Mouse (Mus musculus) large intestine, adult 2 months (tissue): ENCODE data around the gene Sspn. TPM values are rescaled to one million over a fixed set of nuclear protein-coding genes. Genes with fewer than 3 reads are reported as not detected.

ENCODE experiments used
- DNase-seq: peaks from one replicate; pipeline ENCODE4 v3.0.0-alpha.2; 2012; ENCODE audit warnings: low read depth, low spot score
- WGBS: fragments of 180-500 bp; shearing (Covaris S2); methylation state at CpG from one replicate; pipeline ENCODE4 v1.1.7; 2018; 5-methylcytosine and 5-hydroxymethylcytosine counted together
- polyA plus RNA-seq: library from polyadenylated mRNA; depleted of rRNA; stranded (reverse); fragments of >200 nt; gene quantifications from 2 replicates; pipeline ENCODE4 v1.2.3, GENCODE M21; 2012

The Sspn gene
- polyA plus RNA-seq, 1 experiment: 3.6 TPM

DNA sequence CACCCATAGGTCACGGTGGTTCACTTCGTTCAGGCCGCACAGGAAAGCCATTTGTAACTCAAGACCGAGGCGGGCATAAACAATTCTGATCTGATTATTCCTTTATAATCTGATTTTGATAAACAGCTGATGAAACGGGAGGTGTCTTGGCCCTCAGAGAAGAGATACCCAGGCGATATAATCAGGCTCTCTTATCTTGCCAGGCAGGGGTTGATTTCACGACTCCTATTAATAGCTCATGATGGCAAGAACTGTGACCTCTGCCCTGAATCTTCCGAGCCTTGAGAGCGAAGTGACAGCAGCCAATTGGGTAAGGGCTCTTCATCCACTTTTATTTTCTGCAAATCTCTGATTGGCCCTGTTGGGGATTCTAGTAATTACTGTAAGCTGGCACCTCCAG lies 37.4 kb downstream of the Sspn start:
- WGBS: 43% methylated on average over 10 of the region's 10 CpGs
- no peak for DNase-seq

DNA sequence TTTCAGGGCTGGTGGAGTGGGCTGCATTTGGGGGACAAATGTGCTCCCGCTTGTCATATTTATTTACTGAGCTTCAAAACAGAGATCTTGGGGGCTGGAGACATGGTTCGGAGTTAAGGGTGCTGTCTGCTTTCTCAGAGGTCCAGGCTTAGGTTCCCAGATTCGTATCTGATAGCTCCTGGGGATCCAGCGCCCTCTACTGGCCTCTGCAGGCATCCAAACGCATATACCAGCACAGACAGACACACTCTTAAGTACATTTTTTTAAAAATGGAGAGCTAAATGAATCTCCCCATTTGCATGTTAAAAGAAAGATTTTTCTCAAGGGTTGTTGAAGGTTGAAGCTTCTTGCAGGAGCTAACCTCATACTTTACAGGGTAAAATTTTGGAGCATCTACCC lies 38.1 kb downstream of the Sspn start:
- no peak for DNase-seq
- WGBS: 82% methylated on average over 5 of the region's 5 CpGs

- no peak for DNase-seq
- WGBS: 89% methylated on average over 4 of the region's 4 CpGs
These were observed 40.7 kb downstream of the Sspn start for GRCm38 (mm10) chr6:145972107-145972506.

GRCm38 (mm10) chr6:145972836-145973235 lies 41.4 kb downstream of the Sspn start:
- DNase-seq: no peak
- 70% methylated on average over 6 of the region's 6 CpGs for WGBS

DNA sequence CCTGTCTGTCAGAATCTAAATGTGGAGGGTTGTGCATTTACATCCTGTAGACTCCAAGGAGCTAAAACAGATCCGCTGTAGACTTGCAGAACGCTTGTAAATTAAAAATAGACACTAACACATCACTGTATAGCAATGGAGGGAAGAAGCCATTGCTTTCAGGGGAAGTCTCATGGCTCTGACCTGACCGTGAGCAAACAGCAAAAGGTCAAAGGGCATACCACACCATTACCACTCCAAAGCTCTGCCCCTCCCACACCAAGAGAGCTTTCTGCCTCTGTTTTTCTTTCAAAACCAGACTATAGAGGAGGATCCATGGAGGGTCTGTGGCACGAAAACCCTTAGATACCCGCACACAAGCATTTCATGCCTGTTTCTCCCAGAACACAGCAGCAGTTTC lies 41.9 kb downstream of the Sspn start:
- no peak for DNase-seq
- 60% methylated on average over 5 of the region's 5 CpGs for WGBS

DNA sequence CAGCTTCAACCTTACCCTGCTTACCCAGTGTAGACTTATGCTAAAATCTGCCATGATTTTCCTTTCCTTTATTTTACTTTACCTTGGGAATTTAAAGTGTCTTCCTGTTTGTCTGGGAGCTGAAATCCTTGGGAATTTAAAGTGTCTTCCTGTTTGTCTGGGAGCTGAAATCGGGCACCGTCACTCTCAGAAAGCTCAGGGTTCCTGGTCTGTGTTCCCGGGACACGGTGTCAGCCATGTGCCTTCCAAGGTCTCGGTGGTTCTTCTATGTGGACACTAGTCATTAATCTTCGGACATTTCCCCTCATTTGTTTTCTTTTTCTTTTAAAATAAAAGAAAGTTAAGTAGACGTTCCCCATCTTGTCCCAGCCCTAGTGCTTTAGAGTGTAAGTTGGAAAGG lies 43.3 kb downstream of the Sspn start:
- no peak for DNase-seq

DNA sequence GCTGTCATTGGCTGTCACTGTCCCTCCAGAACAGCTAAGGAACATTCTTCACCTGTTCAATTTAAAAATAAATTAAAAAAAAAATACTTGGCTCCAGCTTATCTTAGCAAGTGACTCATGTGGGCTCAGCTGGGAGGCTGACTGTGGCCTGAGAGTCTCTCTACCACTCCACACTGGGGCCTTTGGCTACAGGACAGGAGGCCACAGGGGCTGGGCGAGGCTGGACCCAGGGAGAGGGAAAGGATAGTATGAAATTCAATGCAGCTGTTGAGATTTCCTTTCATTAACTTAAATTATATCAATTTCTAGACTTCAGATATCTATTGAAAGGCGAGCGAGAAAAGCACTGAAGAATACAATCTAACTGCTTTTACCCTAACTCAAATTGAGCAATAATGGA lies 45.9 kb downstream of the Sspn start:
- DNase-seq: no peak
- WGBS: 90% methylated on average over 3 of the region's 3 CpGs

More for the DNA sequence above, 43.3 kb downstream of the Sspn start:
- 60% methylated on average over 7 of the region's 7 CpGs for WGBS

DNA sequence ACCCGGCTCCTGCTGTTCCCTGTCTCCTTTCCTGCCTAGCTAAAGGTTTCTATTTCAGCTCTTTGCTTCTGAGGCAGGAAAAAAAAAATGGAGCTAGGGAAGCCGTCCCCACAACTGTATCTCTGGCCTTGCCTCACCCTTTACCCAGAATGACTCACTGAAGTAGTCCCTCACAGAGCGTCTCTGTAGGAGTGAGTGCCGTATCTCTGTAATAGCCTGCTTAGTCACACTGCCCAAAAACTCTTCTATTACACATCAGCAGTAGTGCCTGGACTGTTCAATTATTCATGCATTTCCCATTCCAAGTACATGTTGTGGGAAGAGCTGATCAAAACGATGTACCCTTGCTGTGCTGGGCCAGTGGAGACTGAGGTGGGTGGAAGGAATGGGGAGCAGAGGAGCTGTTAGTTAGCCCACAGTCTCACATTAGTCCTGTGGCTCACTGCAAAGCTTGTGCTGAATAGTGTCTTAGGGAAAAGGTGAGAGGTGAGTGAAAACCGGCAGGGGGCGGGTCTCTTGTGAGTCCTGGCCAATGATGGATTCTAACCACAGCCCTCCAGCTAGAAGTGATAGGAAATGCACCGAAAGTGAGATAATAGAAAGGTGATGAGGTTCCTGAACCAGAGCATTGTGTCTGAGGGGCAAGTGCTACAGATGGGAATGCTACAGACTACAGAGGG lies 46.5 kb downstream of the Sspn start:
- DNase-seq: no peak
- WGBS: 63% methylated on average over 8 of the region's 8 CpGs

DNA sequence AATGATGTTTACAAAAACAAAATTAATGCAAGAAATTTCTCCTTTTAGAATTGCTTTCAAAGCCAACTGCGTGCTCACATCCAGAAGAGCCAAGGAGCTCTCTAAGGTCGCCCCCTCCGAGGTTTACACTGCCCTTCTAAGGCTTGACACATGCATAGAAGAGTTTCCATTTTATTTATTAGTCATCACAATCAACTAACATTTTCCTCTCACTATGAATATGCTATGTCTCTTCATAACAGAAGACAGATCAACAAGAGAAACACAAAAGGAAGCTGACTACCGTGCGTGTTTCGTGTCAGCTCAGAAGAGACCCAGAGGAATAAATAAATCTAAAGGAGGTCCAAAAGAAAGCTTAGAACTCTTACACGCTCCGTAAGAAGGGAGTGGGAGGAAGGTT lies 49.6 kb downstream of the Sspn start:
- no peak for DNase-seq
- 85% methylated on average over 8 of the region's 8 CpGs for WGBS

DNA sequence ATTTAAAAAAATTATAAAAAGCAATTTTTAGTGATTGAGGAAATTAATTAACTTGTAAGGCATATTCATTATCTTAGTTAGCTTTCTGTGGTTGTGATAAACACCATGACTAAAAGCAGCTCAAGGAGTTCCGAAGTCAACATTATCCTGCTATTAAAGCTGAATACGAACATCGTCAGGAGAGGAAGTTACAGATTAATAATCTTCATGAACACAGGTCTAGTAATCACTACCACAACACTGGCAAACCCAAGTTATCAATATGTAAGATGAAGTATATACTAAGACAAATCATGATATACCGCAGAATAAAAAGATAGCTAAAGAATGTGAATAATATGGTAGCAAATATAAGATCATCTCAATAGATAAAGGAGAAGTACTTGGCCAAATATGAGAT lies 50.9 kb downstream of the Sspn start:
- no peak for DNase-seq
- 91% methylated on average over 4 of the region's 4 CpGs for WGBS

GRCm38 (mm10) chr6:145990578-145990977 lies 59.1 kb downstream of the Sspn start:
- 91% methylated on average over 1 of the region's 1 CpGs for WGBS

DNA sequence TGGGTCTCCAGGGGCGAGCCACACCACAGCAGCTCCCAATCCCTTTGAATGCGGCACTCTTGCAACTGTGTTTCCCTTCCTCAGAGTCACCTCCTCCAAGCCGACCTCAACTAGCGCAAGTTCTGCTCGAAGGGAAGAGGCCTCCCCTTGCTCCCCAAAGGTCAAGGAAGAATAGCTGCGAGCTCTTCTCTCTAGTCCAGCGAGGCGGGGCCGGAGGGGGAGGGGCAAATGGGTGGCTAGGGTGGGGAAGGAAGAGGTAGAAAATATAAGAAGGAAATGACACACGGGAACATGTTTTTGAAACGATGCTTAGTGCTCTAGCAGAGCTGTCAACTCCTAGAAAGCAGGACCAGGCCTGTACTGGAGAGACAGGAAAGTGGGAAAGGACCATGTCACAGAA lies 61.1 kb downstream of the Sspn start:
- no peak for DNase-seq
- WGBS: 66% methylated on average over 11 of the region's 11 CpGs

More at GRCm38 (mm10) chr6:145990578-145990977, 59.1 kb downstream of the Sspn start:
- DNase-seq: no peak

DNA sequence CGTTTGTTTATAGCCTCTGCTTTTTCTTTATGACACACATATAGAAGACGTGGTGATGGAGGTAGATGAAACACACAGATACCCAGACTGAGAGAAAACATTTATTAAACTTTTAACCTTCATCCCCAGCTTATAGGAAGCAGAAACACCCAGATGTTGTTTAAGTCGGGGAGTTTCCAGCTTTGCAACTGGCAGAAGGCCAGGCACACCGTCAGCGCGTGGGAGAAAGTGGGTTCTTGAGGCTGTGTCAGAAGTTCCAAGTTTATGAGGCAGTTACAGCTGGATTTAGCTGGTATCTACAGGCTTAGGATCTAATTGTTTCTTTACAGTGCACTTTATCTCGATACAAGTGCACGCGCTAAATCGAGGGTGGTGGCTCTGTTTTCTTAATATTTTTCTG lies 61.5 kb downstream of the Sspn start:
- 19% methylated on average over 10 of the region's 10 CpGs for WGBS

DNA sequence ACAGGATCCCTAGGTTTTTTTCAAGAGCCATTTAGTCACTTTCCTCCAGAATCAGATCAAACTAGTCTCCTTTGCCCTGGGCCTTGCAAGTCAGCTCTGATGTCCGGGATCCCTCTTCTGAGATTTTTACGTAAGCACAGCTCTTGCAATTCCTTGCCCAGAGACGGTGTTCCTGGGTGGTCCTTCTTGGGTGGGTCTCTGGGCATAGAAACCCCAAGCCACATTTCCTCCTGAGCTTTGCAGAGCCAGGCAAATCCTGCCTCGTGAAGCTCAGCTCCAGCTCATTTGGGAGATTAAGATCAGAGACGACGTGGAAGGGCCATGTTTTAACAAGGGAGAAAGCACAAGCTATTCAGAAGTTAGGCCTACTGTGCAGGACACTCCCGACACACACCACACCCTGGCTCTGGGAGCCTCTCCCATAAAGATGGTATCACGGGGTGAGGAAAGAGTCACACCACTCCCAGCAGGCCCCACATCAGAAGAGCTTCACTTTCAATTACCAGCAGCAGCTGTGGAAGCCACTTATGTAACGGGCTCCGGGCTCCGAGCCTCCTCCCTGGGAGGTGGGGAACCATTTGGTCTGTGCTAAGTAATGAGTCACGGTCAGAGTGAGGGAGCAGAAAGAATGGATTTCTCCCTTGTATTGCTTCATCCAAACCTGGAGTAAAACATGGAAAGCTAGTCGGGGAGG lies 67.0 kb downstream of the Sspn start:
- DNase-seq: no peak
- 26% methylated on average over 13 of the region's 13 CpGs for WGBS

More for the DNA sequence above, 61.5 kb downstream of the Sspn start:
- no peak for DNase-seq

GRCm38 (mm10) chr6:146000767-146001166 lies 69.3 kb downstream of the Sspn start:
- DNase-seq: no peak
- WGBS: 97% methylated on average over 1 of the region's 1 CpGs

- DNase-seq: no peak
- 83% methylated on average over 22 of the region's 22 CpGs for WGBS
These were observed 70.2 kb downstream of the Sspn start for GRCm38 (mm10) chr6:146001396-146002191.

GRCm38 (mm10) chr6:146004174-146004601 lies 72.7 kb downstream of the Sspn start:
- 49% methylated on average over 3 of the region's 3 CpGs for WGBS
- DNase-seq: no peak

DNA sequence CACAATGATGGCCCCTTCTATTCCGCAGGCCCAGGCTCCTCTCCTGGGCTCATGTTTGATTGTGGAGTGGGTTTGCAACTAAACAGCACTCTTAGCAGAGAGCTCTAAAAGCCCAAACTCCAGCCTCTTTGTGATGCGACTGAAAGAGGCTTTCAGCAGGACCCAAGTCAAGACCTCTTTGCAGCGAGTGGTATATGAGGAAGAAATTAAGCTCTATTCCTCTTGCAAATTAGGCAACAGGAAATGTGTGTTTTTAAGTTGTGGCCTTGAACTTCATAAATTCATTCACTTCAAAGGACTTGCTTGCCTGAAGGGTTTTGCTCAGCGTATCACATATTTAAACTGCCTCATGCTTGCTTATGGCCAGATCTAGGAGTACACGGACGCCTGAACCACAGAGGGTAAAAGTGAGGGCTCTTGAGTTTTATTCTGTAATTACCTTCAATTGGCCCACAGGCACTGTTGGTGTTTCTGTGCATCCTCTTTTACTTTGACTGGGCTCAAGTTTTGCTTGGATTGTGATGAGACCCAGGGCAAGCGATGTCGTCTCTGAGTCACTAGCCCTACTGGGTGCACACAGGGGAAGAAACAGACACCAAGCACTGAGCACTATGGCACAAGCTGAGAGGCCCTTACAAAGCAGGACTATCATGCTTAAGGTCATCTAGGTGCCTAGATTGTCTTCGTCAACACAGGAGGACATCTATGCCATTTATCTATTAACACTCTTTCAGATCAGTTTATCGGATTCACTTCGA lies 73.9 kb downstream of the Sspn start:
- no peak for DNase-seq
- 88% methylated on average over 11 of the region's 11 CpGs for whole genome bisulfite sequencing

GRCm38 (mm10) chr6:146005935-146006564 lies 74.6 kb downstream of the Sspn start:
- DNase-seq: no peak
- 32% methylated on average over 3 of the region's 3 CpGs for WGBS
